Comparison of ENCODE assay signal across 10 mouse cellular contexts in the genomic region with DNA sequence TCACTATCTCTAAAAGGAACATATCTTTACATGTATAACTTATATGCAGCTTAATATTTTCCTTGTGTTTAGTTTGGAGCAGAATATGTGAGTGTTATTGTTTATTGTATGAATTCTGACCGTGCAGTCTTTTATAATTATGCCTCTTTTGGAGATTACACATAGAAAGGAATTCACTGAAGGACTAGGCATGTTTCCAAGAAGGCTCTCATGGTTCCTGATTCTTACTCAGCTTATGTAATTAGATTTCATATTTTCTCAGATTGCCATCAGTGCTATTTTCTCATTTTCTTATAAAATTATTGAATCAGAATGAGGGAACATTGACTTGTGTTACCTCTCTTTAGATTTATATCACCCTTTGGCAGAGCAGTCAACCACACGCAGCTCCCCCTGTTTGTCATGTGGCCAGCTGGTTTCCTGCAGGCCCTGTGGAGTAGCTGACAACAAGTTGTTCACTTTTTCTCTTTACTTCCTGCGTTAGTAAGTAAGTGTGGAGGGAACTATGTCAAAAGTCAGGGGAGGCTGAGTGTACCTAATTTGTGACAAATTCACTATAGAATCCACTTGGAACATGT.
A peak's percentile ranks its signal among the peaks of the same experiment; 100 is the strongest.
DNase-seq lines count a peak whose midpoint lies in the region; ATAC-seq and TF ChIP-seq lines count a peak whose summit lies in the region.
"Had no signal": no experiment of that assay in that cellular context is flagged by ENCODE, and none has a peak within 500 bp of the region (broad histone marks: within the 10 kb centered on the region; RNA-seq: fewer than 3 reads in every experiment).

No protein-coding gene starts in this region.

- 31% methylated on average over 3 of the region's 3 CpGs for WGBS in heart, postnatal 0 days

- no peak for TF ChIP-seq CTCF in heart, postnatal 0 days (IDR thresholded peaks at IDR 0.05; ENCODE audit: low read depth)

- ATAC-seq in heart, postnatal 0 days (ENCODE audit: insufficient read depth, low read depth), result no peak
- ATAC-seq in megakaryocyte progenitor cell, adult 5-6 weeks (replicated peaks; ENCODE audit: poor library complexity), result peak; percentile 87
- ATAC-seq in erythroblast, adult 5-6 weeks (replicated peaks; ENCODE audit: low FRiP score, poor library complexity, severe bottlenecking), result no peak
- ATAC-seq: midbrain, embryonic 13.5 days had no signal

- H3K4me3 ChIP-seq in heart, postnatal 0 days (ENCODE audit: low read depth, low read length), result no peak overlapping the region
- H3K4me3 ChIP-seq: erythroblast, embryonic 14.5 days; midbrain, embryonic 13.5 days had no signal

- H3K9ac ChIP-seq in heart, postnatal 0 days (replicated peaks; ENCODE audit: low read depth, low read length), result no peak overlapping the region
- H3K9ac ChIP-seq: midbrain, embryonic 13.5 days had no signal

- no peaks in the 10 kb centered on the region for H3K36me3 ChIP-seq in heart, postnatal 0 days (replicated peaks; ENCODE audit: control insufficient read depth, insufficient read depth, low read length)
- H3K36me3 ChIP-seq: midbrain, embryonic 13.5 days had no signal

- TF ChIP-seq EP300 in heart, postnatal 0 days (IDR thresholded peaks at IDR 0.05; ENCODE audit: low read depth), result no peak

- no peaks in the 10 kb centered on the region for H3K4me1 ChIP-seq in heart, postnatal 0 days (ENCODE audit: control insufficient read depth, insufficient read depth)

- H3K27me3 ChIP-seq in heart, postnatal 0 days (ENCODE audit: control insufficient read depth, insufficient read depth, low read length), result no peaks in the 10 kb centered on the region
- H3K27me3 ChIP-seq: midbrain, embryonic 13.5 days had no signal

- DNase-seq in 3134 (ENCODE audit: extremely low read depth, insufficient read length, low spot score), result peak; percentile 53
- DNase-seq in 3T3-L1 (ENCODE audit: low read depth, low spot score), result peak; percentile 85
- peak; percentile 9 for DNase-seq in heart, postnatal 0 days (ENCODE audit: low spot score)
- no peak for DNase-seq in urinary bladder, postnatal 25 days (ENCODE audit: low spot score)
- DNase-seq in cerebellum, adult 9-11 months, result no peak
- DNase-seq: adrenal gland, postnatal 10 days had no signal

- H3K4me2 ChIP-seq in heart, postnatal 0 days (ENCODE audit: low read depth, low read length), result no peak overlapping the region
- H3K4me2 ChIP-seq: midbrain, embryonic 13.5 days had no signal

- no peak overlapping the region; the same call in 1 of the 2 replicates for H3K27ac ChIP-seq in heart, postnatal 0 days (ENCODE audit: low read depth)
- H3K27ac ChIP-seq: midbrain, embryonic 13.5 days had no signal

- H3K9me3 ChIP-seq in heart, postnatal 0 days (replicated peaks; ENCODE audit: control insufficient read depth, low read length), result no peaks in the 10 kb centered on the region
- H3K9me3 ChIP-seq: midbrain, embryonic 13.5 days had no signal

Comparison
In these comparisons a context has a peak if more than half of its experiments do, and no peak if none do; other contexts are left out.
1. DNase-seq: peak in 3134 (single experiment), 3T3-L1 (single experiment) and heart, postnatal 0 days (single experiment); none in urinary bladder, postnatal 25 days (single experiment) and cerebellum, adult 9-11 months (single experiment).